Mouse (Mus musculus): ENCODE data around the gene Ifna13. TPM values are rescaled to one million over a fixed set of nuclear protein-coding genes. Genes with fewer than 3 reads are reported as not detected.

Gene Ifna13
- polyA plus RNA-seq, 1 experiment from 2014 or later: not detected

DNA sequence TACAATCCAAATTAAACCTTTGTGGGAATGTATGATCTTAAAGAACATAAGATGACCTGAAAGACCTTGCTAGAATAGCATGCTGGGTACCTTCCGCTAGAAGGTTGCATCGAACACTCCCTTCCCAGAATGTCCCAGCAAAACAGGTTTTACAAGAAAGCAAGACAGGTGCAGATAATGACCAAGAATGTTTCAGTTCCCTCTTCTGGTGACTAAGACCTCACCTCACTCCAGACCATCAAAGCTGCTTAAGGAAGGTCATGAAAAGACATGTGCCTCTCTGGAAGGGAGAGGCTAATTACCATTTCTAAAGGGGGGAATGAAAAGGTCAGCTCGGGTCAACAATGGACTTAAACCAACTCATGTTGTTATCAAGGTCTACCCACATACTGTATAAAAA, 9.4 kb upstream of the Ifna13 start:
- Histone ChIP-seq H3K4me2 (ENCODE audit: low read length) (no peak overlapping the region), H3K4me3 (ENCODE audit: low read depth, low read length) (no peak overlapping the region), H3K9ac (ENCODE audit: low read length) (no peak overlapping the region), H3K9me3 (ENCODE audit: control insufficient read depth, low read length) (no peaks in the 10 kb centered on the region), H3K36me3 (ENCODE audit: control insufficient read depth, insufficient read depth, low read length) (no peaks in the 10 kb centered on the region), H3K27ac (ENCODE audit: low read depth) (no peak overlapping the region), H3K4me1 (replicated peaks; ENCODE audit: control insufficient read depth, insufficient read depth, low read length) (no peaks in the 10 kb centered on the region), H3K27me3 (replicated peaks; ENCODE audit: control insufficient read depth, insufficient read depth, low read length) (no peaks in the 10 kb centered on the region)
- ATAC-seq (replicated peaks; ENCODE audit: low FRiP score, low TSS enrichment, low read depth) (no peak), DNase-seq (ENCODE audit: low spot score) (no peak)
- 73% methylated on average over 3 of the region's 3 CpGs for WGBS

DNA sequence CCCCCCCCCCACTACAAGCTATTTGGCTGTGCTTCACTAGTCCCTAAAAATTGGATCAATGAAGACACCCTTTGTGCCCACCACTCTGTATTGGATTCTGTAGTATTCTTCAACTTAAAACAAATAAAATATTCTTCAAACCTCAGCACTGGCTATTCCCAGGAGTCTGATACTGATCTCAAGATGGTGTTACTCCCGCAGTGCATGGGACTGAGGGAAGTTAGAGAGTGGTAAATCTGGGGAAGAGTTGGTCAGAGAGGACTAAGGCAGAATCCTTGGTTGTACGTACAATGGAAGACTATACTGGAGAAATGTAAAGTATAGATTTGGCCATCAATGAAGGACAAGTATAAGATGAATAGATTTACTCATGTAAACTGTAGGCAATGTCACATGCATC, 1.7 kb downstream of the Ifna13 start:
- no peak overlapping the region for H3K4me3 ChIP-seq (ENCODE audit: low read depth, low read length)

DNA sequence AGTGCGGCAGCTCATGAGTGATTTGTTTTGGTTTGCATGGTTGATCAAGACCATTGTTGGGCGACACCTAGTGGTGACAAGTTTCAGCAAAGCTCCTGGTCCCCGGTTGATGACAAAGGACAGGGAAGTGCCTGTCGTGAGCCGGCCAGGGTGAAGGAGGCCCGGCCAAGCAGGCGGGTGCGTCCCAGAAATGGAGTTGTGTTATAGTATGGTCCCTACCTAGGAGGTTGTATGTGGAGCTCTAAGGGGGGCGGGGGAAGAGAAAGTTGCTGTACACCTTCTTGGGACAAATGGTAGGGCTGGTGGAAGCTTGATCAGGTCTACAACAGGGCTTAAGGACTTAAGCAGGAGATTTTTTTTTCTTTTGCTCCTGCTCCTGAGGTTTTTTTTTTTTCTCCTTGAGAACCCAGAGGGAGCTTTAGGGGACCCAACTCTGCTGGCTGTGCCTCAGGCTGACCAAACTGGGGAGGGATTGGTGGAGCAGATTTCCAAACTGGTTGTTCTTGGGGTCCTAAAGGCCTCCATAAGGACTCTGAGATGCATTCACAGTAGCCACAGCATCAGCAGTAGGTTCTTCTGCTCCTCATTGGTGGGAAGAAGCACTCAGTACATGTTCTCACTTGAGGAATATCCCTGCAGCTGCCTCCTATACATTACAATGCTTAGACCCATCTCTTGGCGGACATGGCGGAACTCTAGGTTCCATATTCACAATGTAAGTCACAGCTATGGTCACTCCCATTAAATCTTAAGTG, 3.0 kb downstream of the Ifna13 start:
- Histone ChIP-seq H3K9ac (ENCODE audit: low read length) (no peak overlapping the region), H3K4me3 (ENCODE audit: low read depth, low read length) (peak overlapping the region; percentile 18), H3K27ac (ENCODE audit: low read depth) (no peak overlapping the region), H3K27me3 (replicated peaks; ENCODE audit: control insufficient read depth, insufficient read depth, low read length) (no peaks in the 10 kb centered on the region), H3K4me1 (replicated peaks; ENCODE audit: control insufficient read depth, insufficient read depth, low read length) (no peaks in the 10 kb centered on the region), H3K36me3 (ENCODE audit: control insufficient read depth, insufficient read depth, low read length) (no peaks in the 10 kb centered on the region), H3K4me2 (ENCODE audit: low read length) (peak overlapping the region; percentile 32), H3K9me3 (ENCODE audit: control insufficient read depth, low read length) (no peaks in the 10 kb centered on the region)
- WGBS: 22% methylated on average over 11 of the region's 11 CpGs
- peak; percentile 92 for ATAC-seq (replicated peaks; ENCODE audit: low FRiP score, low TSS enrichment, low read depth)
- DNase-seq (ENCODE audit: low spot score): peak; percentile 98

More for the DNA sequence above, 1.7 kb downstream of the Ifna13 start:
- Histone ChIP-seq H3K36me3 (ENCODE audit: control insufficient read depth, insufficient read depth, low read length) (no peaks in the 10 kb centered on the region), H3K9me3 (ENCODE audit: control insufficient read depth, low read length) (no peaks in the 10 kb centered on the region), H3K4me1 (replicated peaks; ENCODE audit: control insufficient read depth, insufficient read depth, low read length) (no peaks in the 10 kb centered on the region), H3K27ac (ENCODE audit: low read depth) (no peak overlapping the region), H3K27me3 (replicated peaks; ENCODE audit: control insufficient read depth, insufficient read depth, low read length) (no peaks in the 10 kb centered on the region), H3K4me2 (ENCODE audit: low read length) (no peak overlapping the region), H3K9ac (ENCODE audit: low read length) (no peak overlapping the region)
- no peak for ATAC-seq (replicated peaks; ENCODE audit: low FRiP score, low TSS enrichment, low read depth)
- DNase-seq (ENCODE audit: low spot score): no peak
- WGBS: 47% methylated on average over 2 of the region's 2 CpGs

DNA sequence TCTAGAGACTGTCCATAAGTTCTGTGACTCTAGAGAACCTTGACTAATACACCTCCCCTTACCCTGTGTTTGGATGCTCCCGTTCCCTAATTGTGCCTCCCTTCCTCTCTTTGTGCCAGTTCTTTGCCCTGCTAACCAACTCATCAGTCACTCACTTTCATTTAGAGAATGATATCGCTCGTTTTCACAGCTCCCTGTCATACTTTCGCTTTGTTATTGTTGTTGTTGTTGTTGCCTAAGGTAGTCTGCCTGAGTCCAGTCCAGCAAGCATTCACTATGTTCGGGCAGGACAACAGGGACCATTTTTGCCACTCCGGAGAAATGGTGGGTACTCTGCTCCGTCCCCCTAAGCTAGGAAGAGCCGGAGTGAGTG, 3.6 kb downstream of the Ifna13 start:
- WGBS: 73% methylated on average over 8 of the region's 8 CpGs
- DNase-seq (ENCODE audit: low spot score) (no peak), ATAC-seq (replicated peaks; ENCODE audit: low FRiP score, low TSS enrichment, low read depth) (no peak)
- peak overlapping the region; percentile 32 for H3K4me2 ChIP-seq (ENCODE audit: low read length)
- no peaks in the 10 kb centered on the region for H3K27me3 ChIP-seq (replicated peaks; ENCODE audit: control insufficient read depth, insufficient read depth, low read length)
- no peaks in the 10 kb centered on the region for H3K36me3 ChIP-seq (ENCODE audit: control insufficient read depth, insufficient read depth, low read length)
- H3K9me3 ChIP-seq (ENCODE audit: control insufficient read depth, low read length): no peaks in the 10 kb centered on the region
- H3K27ac ChIP-seq (ENCODE audit: low read depth): no peak overlapping the region
- H3K9ac ChIP-seq (ENCODE audit: low read length): no peak overlapping the region
- no peaks in the 10 kb centered on the region for H3K4me1 ChIP-seq (replicated peaks; ENCODE audit: control insufficient read depth, insufficient read depth, low read length)
- H3K4me3 ChIP-seq (ENCODE audit: low read depth, low read length): peak overlapping the region; percentile 18

DNA sequence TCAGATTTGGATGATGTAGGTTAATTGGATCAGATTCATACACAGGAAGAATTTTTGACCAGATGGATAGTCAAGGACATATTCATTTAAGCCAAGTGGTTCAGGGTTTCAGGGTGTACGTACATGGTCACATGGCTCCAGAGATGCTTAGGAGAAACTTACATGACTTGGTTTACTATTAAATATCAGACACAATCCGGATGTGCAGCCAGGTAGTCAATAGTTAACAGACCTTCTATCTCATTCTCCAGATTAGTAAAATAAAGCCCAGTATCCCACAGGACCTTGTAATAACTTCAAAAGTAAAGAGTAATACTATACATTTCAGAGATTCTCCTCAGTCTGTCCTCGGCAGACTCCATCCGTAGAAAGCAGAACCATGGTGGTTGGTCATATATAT, 9.9 kb downstream of the Ifna13 start, which contains the start of gene C87499:
C87499 (minus strand) TSS at position 101 of the 400 bp plus-strand sequence.
- no peak for ATAC-seq (replicated peaks; ENCODE audit: low FRiP score, low TSS enrichment, low read depth)

DNA sequence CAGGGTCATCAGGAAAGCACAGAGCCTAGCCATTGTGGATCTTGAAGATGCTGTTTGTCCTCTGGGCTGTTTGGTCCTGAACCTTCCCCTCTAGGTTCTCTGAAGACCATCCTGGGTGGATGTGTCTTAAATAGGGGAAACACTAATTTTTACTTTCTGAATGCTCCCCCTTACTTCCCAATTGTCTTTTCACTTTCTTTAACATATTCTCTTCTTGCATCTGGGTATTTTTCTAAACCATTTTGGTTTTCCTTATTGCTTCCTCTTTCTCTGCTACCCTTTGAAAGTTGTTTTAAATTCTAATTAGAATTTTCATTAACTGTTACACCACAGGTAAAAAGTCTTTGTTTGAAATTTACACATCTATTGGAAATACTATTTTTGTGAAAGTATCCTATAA, 41.0 kb downstream of the Ifna13 start, which contains the start of gene Ifna12:
Ifna12 (minus strand) TSS at position 101 of the 400 bp plus-strand sequence.
- Histone ChIP-seq H3K4me1 (replicated peaks; ENCODE audit: control insufficient read depth, insufficient read depth, low read length) (no peaks in the 10 kb centered on the region), H3K36me3 (ENCODE audit: control insufficient read depth, insufficient read depth, low read length) (no peaks in the 10 kb centered on the region), H3K4me2 (ENCODE audit: low read length) (no peak within 1 kb of the TSS), H3K4me3 (ENCODE audit: low read depth, low read length) (no peak within 1 kb of the TSS), H3K27me3 (replicated peaks; ENCODE audit: control insufficient read depth, insufficient read depth, low read length) (no peaks in the 10 kb centered on the region), H3K9ac (ENCODE audit: low read length) (no peak within 1 kb of the TSS), H3K9me3 (ENCODE audit: control insufficient read depth, low read length) (no peaks in the 10 kb centered on the region), H3K27ac (ENCODE audit: low read depth) (no peak within 1 kb of the TSS)
- ATAC-seq (replicated peaks; ENCODE audit: low FRiP score, low TSS enrichment, low read depth) (no peak), DNase-seq (ENCODE audit: low spot score) (no peak)

More for the DNA sequence above, 9.9 kb downstream of the Ifna13 start, which contains the start of gene C87499:
- Histone ChIP-seq H3K27me3 (replicated peaks; ENCODE audit: control insufficient read depth, insufficient read depth, low read length) (no peaks in the 10 kb centered on the region), H3K9ac (ENCODE audit: low read length) (no peak within 1 kb of the TSS), H3K27ac (ENCODE audit: low read depth) (no peak within 1 kb of the TSS), H3K36me3 (ENCODE audit: control insufficient read depth, insufficient read depth, low read length) (no peaks in the 10 kb centered on the region), H3K4me1 (replicated peaks; ENCODE audit: control insufficient read depth, insufficient read depth, low read length) (no peaks in the 10 kb centered on the region), H3K9me3 (ENCODE audit: control insufficient read depth, low read length) (no peaks in the 10 kb centered on the region), H3K4me3 (ENCODE audit: low read depth, low read length) (no peak within 1 kb of the TSS), H3K4me2 (ENCODE audit: low read length) (no peak within 1 kb of the TSS)
- DNase-seq (ENCODE audit: low spot score): no peak
- WGBS: 94% methylated on average over 4 of the region's 4 CpGs

Other genes with a start within 250 kb of the Ifna13 start
- 16.7 and 19.4 TPM in 2 replicates for gene Hacd4, start 205.5 kb downstream of the Ifna13 start, polyA plus RNA-seq (2014; fragmentation: Nextera tagmentation; extraction: Ambion mirVana)
- not detected in 2 replicates for gene Ifnb1, start 121.7 kb downstream of the Ifna13 start, polyA plus RNA-seq (2014; fragmentation: Nextera tagmentation; extraction: Ambion mirVana)
- not detected in 2 replicates for gene Ifna15, start 86.2 kb downstream of the Ifna13 start, polyA plus RNA-seq (2014; fragmentation: Nextera tagmentation; extraction: Ambion mirVana)
- not detected in 2 replicates for gene Ifna14, start 72.7 kb downstream of the Ifna13 start, polyA plus RNA-seq (2014; fragmentation: Nextera tagmentation; extraction: Ambion mirVana)
- not detected in 2 replicates for gene Ifna9, start 52.1 kb downstream of the Ifna13 start, polyA plus RNA-seq (2014; fragmentation: Nextera tagmentation; extraction: Ambion mirVana)
- not detected in 2 replicates for gene Ifna12, start 41.1 kb downstream of the Ifna13 start, polyA plus RNA-seq (2014; fragmentation: Nextera tagmentation; extraction: Ambion mirVana)
- not detected in 2 replicates for gene C87499, start 10.0 kb downstream of the Ifna13 start, polyA plus RNA-seq (2014; fragmentation: Nextera tagmentation; extraction: Ambion mirVana)
- not detected in 2 replicates for gene Ifna16, start 32.5 kb upstream of the Ifna13 start, polyA plus RNA-seq (2014; fragmentation: Nextera tagmentation; extraction: Ambion mirVana)
- not detected in 2 replicates for gene Ifna2, start 39.5 kb upstream of the Ifna13 start, polyA plus RNA-seq (2014; fragmentation: Nextera tagmentation; extraction: Ambion mirVana)
- not detected in 2 replicates for gene Ifnab, start 46.9 kb upstream of the Ifna13 start, polyA plus RNA-seq (2014; fragmentation: Nextera tagmentation; extraction: Ambion mirVana)
- gene Gm26566, start 77.3 kb upstream of the Ifna13 start, polyA plus RNA-seq (2014; fragmentation: Nextera tagmentation; extraction: Ambion mirVana): 0.70 and 1.2 TPM in 2 replicates
- gene Klhl9, start 78.0 kb upstream of the Ifna13 start, polyA plus RNA-seq (2014; fragmentation: Nextera tagmentation; extraction: Ambion mirVana): 97.9 and 106 TPM in 2 replicates
- gene Gm13271, start 110.4 kb upstream of the Ifna13 start, polyA plus RNA-seq (2014; fragmentation: Nextera tagmentation; extraction: Ambion mirVana): not detected in 2 replicates
- gene Gm13283, start 115.7 kb upstream of the Ifna13 start, polyA plus RNA-seq (2014; fragmentation: Nextera tagmentation; extraction: Ambion mirVana): 0.22 TPM in 1 of 2 replicates, not detected in the other
- gene Gm13290, start 129.4 kb upstream of the Ifna13 start, polyA plus RNA-seq (2014; fragmentation: Nextera tagmentation; extraction: Ambion mirVana): not detected in 2 replicates
- not detected in 2 replicates for gene Gm13289, start 132.5 kb upstream of the Ifna13 start, polyA plus RNA-seq (2014; fragmentation: Nextera tagmentation; extraction: Ambion mirVana)
- 0.23 TPM in 1 of 2 replicates, not detected in the other for gene Gm13272, start 135.4 kb upstream of the Ifna13 start, polyA plus RNA-seq (2014; fragmentation: Nextera tagmentation; extraction: Ambion mirVana)
- 0.28 TPM in 1 of 2 replicates, not detected in the other for gene Ifnz, start 137.7 kb upstream of the Ifna13 start, polyA plus RNA-seq (2014; fragmentation: Nextera tagmentation; extraction: Ambion mirVana)
- 0.48 TPM in 1 of 2 replicates, not detected in the other for gene Gm13276, start 141.2 kb upstream of the Ifna13 start, polyA plus RNA-seq (2014; fragmentation: Nextera tagmentation; extraction: Ambion mirVana)
- gene Gm13277, start 144.2 kb upstream of the Ifna13 start, polyA plus RNA-seq (2014; fragmentation: Nextera tagmentation; extraction: Ambion mirVana): not detected in 2 replicates
- gene Gm13278, start 147.1 kb upstream of the Ifna13 start, polyA plus RNA-seq (2014; fragmentation: Nextera tagmentation; extraction: Ambion mirVana): not detected in 2 replicates
- not detected in 2 replicates for gene Gm13275, start 150.0 kb upstream of the Ifna13 start, polyA plus RNA-seq (2014; fragmentation: Nextera tagmentation; extraction: Ambion mirVana)
- not detected in 2 replicates for gene Gm13279, start 152.9 kb upstream of the Ifna13 start, polyA plus RNA-seq (2014; fragmentation: Nextera tagmentation; extraction: Ambion mirVana)
- gene Gm13285, start 155.2 kb upstream of the Ifna13 start, polyA plus RNA-seq (2014; fragmentation: Nextera tagmentation; extraction: Ambion mirVana): 0.59 and 1.1 TPM in 2 replicates
- gene Gm13287, start 158.8 kb upstream of the Ifna13 start, polyA plus RNA-seq (2014; fragmentation: Nextera tagmentation; extraction: Ambion mirVana): not detected in 2 replicates
- gene Gm13288, start 161.1 kb upstream of the Ifna13 start, polyA plus RNA-seq (2014; fragmentation: Nextera tagmentation; extraction: Ambion mirVana): not detected in 2 replicates
- gene Ifna7, start 171.8 kb upstream of the Ifna13 start, polyA plus RNA-seq (2014; fragmentation: Nextera tagmentation; extraction: Ambion mirVana): not detected in 2 replicates
- gene Ifna11, start 175.5 kb upstream of the Ifna13 start, polyA plus RNA-seq (2014; fragmentation: Nextera tagmentation; extraction: Ambion mirVana): not detected in 2 replicates
- not detected in 2 replicates for gene Ifna6, start 183.0 kb upstream of the Ifna13 start, polyA plus RNA-seq (2014; fragmentation: Nextera tagmentation; extraction: Ambion mirVana)
- gene Ifna5, start 191.1 kb upstream of the Ifna13 start, polyA plus RNA-seq (2014; fragmentation: Nextera tagmentation; extraction: Ambion mirVana): not detected in 2 replicates
- not detected in 2 replicates for gene Ifna4, start 197.4 kb upstream of the Ifna13 start, polyA plus RNA-seq (2014; fragmentation: Nextera tagmentation; extraction: Ambion mirVana)
- not detected in 2 replicates for gene Ifna1, start 205.6 kb upstream of the Ifna13 start, polyA plus RNA-seq (2014; fragmentation: Nextera tagmentation; extraction: Ambion mirVana)
- gene Ifne, start 235.7 kb upstream of the Ifna13 start, polyA plus RNA-seq (2014; fragmentation: Nextera tagmentation; extraction: Ambion mirVana): not detected in 2 replicates

All from intestine, embryonic 14.5 days (tissue).